Mouse (Mus musculus) hindbrain, postnatal 0 days (tissue): Measurements from ENCODE around the gene Hoxb8. TPM values are rescaled to one million over a fixed set of nuclear protein-coding genes. Genes with fewer than 3 reads are reported as not detected.

ENCODE experiments used
- ATAC-seq: fragments of 200-750 bp; cut with Nextera tagmentation; 2 replicates; pipeline ENCODE4 v1.8.0; 2017; ENCODE audit warnings: mild to moderate bottlenecking, moderate TSS enrichment, moderate library complexity
- DNase-seq: peaks from one replicate; pipeline ENCODE4 v3.0.0-alpha.2; 2015; ENCODE audit warnings: low spot score
- H3K27ac ChIP-seq: fragments of 300-500 bp; sonication (generic); 2 replicates; pipeline ENCODE4 v1.5.1; 2014; ENCODE audit warnings: mild to moderate bottlenecking
- H3K27me3 ChIP-seq: fragments of 300-500 bp; sonication (generic); 2 replicates; pipeline ENCODE4 v1.6.1; 2014; ENCODE audit warnings: low read length, mixed read lengths; ENCODE audit not compliant: insufficient read depth
- H3K36me3 ChIP-seq: fragments of 300-500 bp; sonication (generic); 2 replicates; pipeline ENCODE4 v1.6.1; 2014; ENCODE audit warnings: low read length, mixed read lengths; ENCODE audit not compliant: insufficient read depth
- H3K4me1 ChIP-seq: fragments of 300-500 bp; sonication (generic); 2 replicates; pipeline ENCODE4 v1.6.1; 2014; ENCODE audit warnings: antibody characterized with exemption, low read length, mixed read lengths; ENCODE audit not compliant: insufficient read depth
- H3K4me2 ChIP-seq: fragments of 300-500 bp; sonication (generic); 2 replicates; pipeline ENCODE4 v1.6.1; 2014; ENCODE audit warnings: low read depth, mild to moderate bottlenecking, low read length, moderate library complexity, mixed read lengths
- H3K4me3 ChIP-seq: fragments of 300-500 bp; sonication (generic); 2 replicates; pipeline ENCODE4 v1.5.1; 2014; ENCODE audit warnings: low read length
- H3K9ac ChIP-seq: fragments of 300-500 bp; sonication (generic); replicated peaks from 2 replicates; pipeline ENCODE4 v1.6.1; 2014; ENCODE audit warnings: mild to moderate bottlenecking, low read length, moderate library complexity, mixed read lengths
- H3K9me3 ChIP-seq: fragments of 300-500 bp; sonication (generic); 2 replicates; pipeline ENCODE4 v1.6.1; 2016; ENCODE audit warnings: low read length, mixed read lengths
- CTCF ChIP-seq: IDR thresholded peaks from 2 replicates; pipeline ENCODE4 v1.5.1; 2016; ENCODE audit warnings: antibody characterized with exemption, control low read depth, low read depth
- WGBS: fragments of 180-500 bp; shearing (Covaris S2); extraction: QIAGEN DNeasy Blood & Tissue Kit; methylation state at CpG from one replicate; pipeline ENCODE4 v1.1.7; 2014; 5-methylcytosine and 5-hydroxymethylcytosine counted together
- polyA plus RNA-seq: library from polyadenylated mRNA; unstranded; fragments of >200 nt; fragmentation: Nextera tagmentation; extraction: Ambion mirVana; gene quantifications from 2 replicates; pipeline ENCODE4 v1.2.1, GENCODE M21; 2015
- total RNA-seq: library from RNA; depleted of rRNA; stranded (reverse); fragments of >200 nt; gene quantifications from 2 replicates; pipeline ENCODE4 v1.2.3, GENCODE M21; 2014

Gene Hoxb8
- total and polyA plus RNA-seq, 2 experiments from 2014 or later = 4.6 to 28.0 TPM

GRCm38 (mm10) chr11:96261323-96261890 lies 20.3 kb upstream of the Hoxb8 start:
- no peak overlapping the region for H3K9ac ChIP-seq
- peaks cover 94% of the 10 kb centered on the region for H3K27me3 ChIP-seq
- no peak overlapping the region for H3K27ac ChIP-seq
- under 1% methylated on average over 24 of the region's 24 CpGs for WGBS
- no peak for ATAC-seq
- 0 out of 2 replicates have a peak, but pooled peaks cover 4% of the 10 kb centered on the region for H3K9me3 ChIP-seq
- no peaks in the 10 kb centered on the region for H3K4me1 ChIP-seq
- TF ChIP-seq CTCF = peak; percentile 76
- no peaks in the 10 kb centered on the region for H3K36me3 ChIP-seq
- no peak overlapping the region for H3K4me3 ChIP-seq
- DNase-seq = peak; percentile 62
- H3K4me2 ChIP-seq = no peak overlapping the region

- WGBS = 7% methylated on average over 6 of the region's 6 CpGs
Measured at GRCm38 (mm10) chr11:96262262-96262830, 19.4 kb upstream of the Hoxb8 start.

GRCm38 (mm10) chr11:96263636-96264389 lies 17.9 kb upstream of the Hoxb8 start:
- Histone ChIP-seq H3K4me1 (no peaks in the 10 kb centered on the region), H3K27me3 (peaks cover 93% of the 10 kb centered on the region), H3K4me2 (no peak overlapping the region), H3K36me3 (no peaks in the 10 kb centered on the region), H3K4me3 (no peak overlapping the region), H3K9me3 (0 out of 2 replicates have a peak, but pooled peaks cover 4% of the 10 kb centered on the region), H3K9ac (no peak overlapping the region), H3K27ac (no peak overlapping the region)
- DNase-seq (no peak), ATAC-seq (no peak)
- WGBS = under 1% methylated on average over 33 of the region's 33 CpGs
- TF ChIP-seq CTCF = no peak

More at GRCm38 (mm10) chr11:96262262-96262830, 19.4 kb upstream of the Hoxb8 start:
- DNase-seq (no peak), ATAC-seq (no peak)
- no peak overlapping the region for H3K9ac ChIP-seq
- no peak overlapping the region for H3K27ac ChIP-seq
- H3K4me1 ChIP-seq = no peaks in the 10 kb centered on the region
- no peak overlapping the region for H3K4me3 ChIP-seq
- 0 out of 2 replicates have a peak, but pooled peaks cover 4% of the 10 kb centered on the region for H3K9me3 ChIP-seq
- H3K27me3 ChIP-seq = peaks cover 94% of the 10 kb centered on the region
- no peak for TF ChIP-seq CTCF
- H3K4me2 ChIP-seq = no peak overlapping the region
- no peaks in the 10 kb centered on the region for H3K36me3 ChIP-seq

- Histone ChIP-seq H3K4me1 (no peaks in the 10 kb centered on the region), H3K27me3 (peaks cover 93% of the 10 kb centered on the region)
- WGBS = 4% methylated on average over 8 of the region's 8 CpGs
Measured at GRCm38 (mm10) chr11:96264390-96265020, 17.2 kb upstream of the Hoxb8 start.

DNA sequence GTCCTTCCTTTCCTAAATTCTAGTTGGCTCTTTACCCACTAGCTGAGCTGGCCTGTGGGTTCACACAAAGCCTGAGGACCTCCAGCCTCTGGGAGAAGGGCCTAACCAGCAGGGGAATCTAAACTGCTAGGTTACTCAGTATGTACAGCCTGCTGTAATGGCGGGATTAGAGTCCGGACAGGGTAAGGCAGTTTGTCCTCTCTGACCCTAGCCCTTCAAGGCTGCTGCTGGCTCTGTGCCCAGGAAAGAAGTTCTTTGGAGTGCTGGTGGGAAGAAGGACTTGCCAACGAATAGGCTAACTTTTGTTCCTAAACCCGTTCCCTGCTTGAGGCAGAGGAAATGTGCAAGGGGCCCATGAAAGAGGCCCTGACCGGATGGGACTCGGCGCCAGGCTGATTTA lies 15.8 kb upstream of the Hoxb8 start:
- Histone ChIP-seq H3K9me3 (0 out of 2 replicates have a peak, but pooled peaks cover 4% of the 10 kb centered on the region), H3K36me3 (no peaks in the 10 kb centered on the region), H3K4me2 (no peak overlapping the region), H3K27ac (no peak overlapping the region), H3K9ac (no peak overlapping the region), H3K4me1 (no peaks in the 10 kb centered on the region), H3K27me3 (peaks cover 90% of the 10 kb centered on the region), H3K4me3 (no peak overlapping the region)
- no peak for TF ChIP-seq CTCF
- no peak for DNase-seq
- ATAC-seq = no peak
- 2% methylated on average over 7 of the region's 7 CpGs for WGBS

More at GRCm38 (mm10) chr11:96264390-96265020, 17.2 kb upstream of the Hoxb8 start:
- Histone ChIP-seq H3K36me3 (no peaks in the 10 kb centered on the region), H3K27ac (no peak overlapping the region), H3K4me3 (no peak overlapping the region), H3K4me2 (no peak overlapping the region), H3K9ac (no peak overlapping the region), H3K9me3 (0 out of 2 replicates have a peak, but pooled peaks cover 4% of the 10 kb centered on the region)
- TF ChIP-seq CTCF = no peak
- DNase-seq (no peak), ATAC-seq (no peak)

- no peaks in the 10 kb centered on the region for H3K4me1 ChIP-seq
Measured at GRCm38 (mm10) chr11:96267021-96267920, 14.4 kb upstream of the Hoxb8 start.

More at GRCm38 (mm10) chr11:96267021-96267920, 14.4 kb upstream of the Hoxb8 start:
- DNase-seq = no peak
- H3K9me3 ChIP-seq = 0 out of 2 replicates have a peak, but pooled peaks cover 4% of the 10 kb centered on the region
- no peak overlapping the region for H3K27ac ChIP-seq
- no peak for TF ChIP-seq CTCF
- ATAC-seq = no peak
- H3K9ac ChIP-seq = no peak overlapping the region
- H3K27me3 ChIP-seq = peaks cover 93% of the 10 kb centered on the region
- H3K36me3 ChIP-seq = no peaks in the 10 kb centered on the region
- H3K4me2 ChIP-seq = no peak overlapping the region
- WGBS = 10% methylated on average over 7 of the region's 7 CpGs
- H3K4me3 ChIP-seq = no peak overlapping the region
